Mouse (Mus musculus) cerebellum, adult 2 months (tissue): ENCODE data around the gene Cdh12.

Source experiments
- CTCF ChIP-seq: fragments of 200-500 bp; IDR thresholded peaks from 2 replicates; pipeline ENCODE4 v1.5.1; 2011; ENCODE audit warnings: low read depth, mild to moderate bottlenecking, control low read depth, low read length, moderate library complexity, borderline replicate concordance; ENCODE audit not compliant: insufficient read depth
- POLR2A ChIP-seq: fragments of 200-500 bp; IDR thresholded peaks from 2 replicates; pipeline ENCODE4 v1.6.1; 2011; ENCODE audit warnings: low read length, control low read depth, borderline replicate concordance; ENCODE audit not compliant: insufficient read depth

DNA sequence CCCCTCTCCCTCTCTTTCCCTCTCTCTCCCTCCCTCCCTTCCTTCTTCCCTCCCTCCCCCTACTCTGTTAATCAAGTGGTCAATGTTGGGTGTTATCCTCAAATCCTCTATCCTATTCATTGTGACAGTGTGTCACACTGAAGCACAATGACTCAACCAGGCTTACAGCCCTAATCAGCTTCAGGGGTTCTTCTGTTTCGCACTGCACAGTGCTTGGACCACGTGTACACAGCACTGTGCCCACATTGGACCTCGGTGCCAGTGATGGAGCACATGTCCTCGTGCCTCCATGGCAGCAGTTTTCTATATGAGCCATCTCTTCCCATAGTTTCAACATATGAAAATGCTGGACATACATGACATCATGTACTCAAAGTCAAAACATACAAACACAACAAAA lies 1155.4 kb downstream of the Cdh12 start:
- no peak for TF ChIP-seq CTCF
- TF ChIP-seq POLR2A = no peak
